Mouse (Mus musculus) hindbrain, embryonic 14.5 days (tissue): ENCODE data around the gene Hist1h2bg. TPM values are rescaled to one million over a fixed set of nuclear protein-coding genes. Genes with fewer than 3 reads are reported as not detected.
"Not testable (repeated sequence)": the region's sequence is repeated elsewhere in the genome, so short reads cannot be mapped to it uniquely, and the experiment has no call there.

Source experiments
- ATAC-seq: fragments of 200-750 bp; cut with Nextera tagmentation; 2 replicates; pipeline ENCODE4 v1.8.0; 2017; ENCODE audit warnings: moderate number of reproducible peaks, mild to moderate bottlenecking, moderate TSS enrichment, moderate library complexity; ENCODE audit not compliant: low FRiP score
- DNase-seq: peaks from one replicate; pipeline ENCODE4 v3.0.0-alpha.2; 2015; ENCODE audit warnings: low spot score
- H3K27ac ChIP-seq: fragments of 300-500 bp; sonication (generic); 2 replicates; pipeline ENCODE4 v1.5.1; 2014; ENCODE audit warnings: mild to moderate bottlenecking, moderate library complexity
- H3K27me3 ChIP-seq: fragments of 300-500 bp; sonication (generic); 2 replicates; pipeline ENCODE4 v1.6.1; 2014; ENCODE audit warnings: mild to moderate bottlenecking, low read length, mixed read lengths; ENCODE audit not compliant: control insufficient read depth, insufficient read depth
- H3K36me3 ChIP-seq: fragments of 300-500 bp; sonication (generic); replicated peaks from 2 replicates; pipeline ENCODE4 v1.6.1; 2014; ENCODE audit not compliant: control insufficient read depth, insufficient read depth
- H3K4me1 ChIP-seq: fragments of 300-500 bp; sonication (generic); replicated peaks from 2 replicates; pipeline ENCODE4 v1.6.1; 2014; ENCODE audit warnings: antibody characterized with exemption, low read length, mixed read lengths; ENCODE audit not compliant: control insufficient read depth, insufficient read depth
- H3K4me2 ChIP-seq: fragments of 300-500 bp; sonication (generic); replicated peaks from 2 replicates; pipeline ENCODE4 v1.6.1; 2014; ENCODE audit warnings: mild to moderate bottlenecking, moderate library complexity
- H3K4me3 ChIP-seq: fragments of 300-500 bp; sonication (generic); replicated peaks from 2 replicates; pipeline ENCODE4 v1.5.1; 2014; ENCODE audit warnings: mild to moderate bottlenecking, low read length
- H3K9ac ChIP-seq: fragments of 300-500 bp; sonication (generic); 2 replicates; pipeline ENCODE4 v1.6.1; 2014
- H3K9me3 ChIP-seq: fragments of 300-500 bp; sonication (generic); 2 replicates; pipeline ENCODE4 v1.6.1; 2016; ENCODE audit warnings: low read length; ENCODE audit not compliant: control insufficient read depth
- WGBS: fragments of 180-500 bp; shearing (Covaris S2); extraction: QIAGEN DNeasy Blood & Tissue Kit; methylation state at CpG from one replicate; pipeline ENCODE4 v1.1.7; 2014; 5-methylcytosine and 5-hydroxymethylcytosine counted together
- polyA plus RNA-seq: library from polyadenylated mRNA; unstranded; fragments of >200 nt; fragmentation: Nextera tagmentation; extraction: Ambion mirVana; gene quantifications from 2 replicates; pipeline ENCODE4 v1.2.1, GENCODE M21; 2014

The Hist1h2bg gene
- polyA plus RNA-seq, 1 experiment from 2014 or later = 2.3 TPM

DNA sequence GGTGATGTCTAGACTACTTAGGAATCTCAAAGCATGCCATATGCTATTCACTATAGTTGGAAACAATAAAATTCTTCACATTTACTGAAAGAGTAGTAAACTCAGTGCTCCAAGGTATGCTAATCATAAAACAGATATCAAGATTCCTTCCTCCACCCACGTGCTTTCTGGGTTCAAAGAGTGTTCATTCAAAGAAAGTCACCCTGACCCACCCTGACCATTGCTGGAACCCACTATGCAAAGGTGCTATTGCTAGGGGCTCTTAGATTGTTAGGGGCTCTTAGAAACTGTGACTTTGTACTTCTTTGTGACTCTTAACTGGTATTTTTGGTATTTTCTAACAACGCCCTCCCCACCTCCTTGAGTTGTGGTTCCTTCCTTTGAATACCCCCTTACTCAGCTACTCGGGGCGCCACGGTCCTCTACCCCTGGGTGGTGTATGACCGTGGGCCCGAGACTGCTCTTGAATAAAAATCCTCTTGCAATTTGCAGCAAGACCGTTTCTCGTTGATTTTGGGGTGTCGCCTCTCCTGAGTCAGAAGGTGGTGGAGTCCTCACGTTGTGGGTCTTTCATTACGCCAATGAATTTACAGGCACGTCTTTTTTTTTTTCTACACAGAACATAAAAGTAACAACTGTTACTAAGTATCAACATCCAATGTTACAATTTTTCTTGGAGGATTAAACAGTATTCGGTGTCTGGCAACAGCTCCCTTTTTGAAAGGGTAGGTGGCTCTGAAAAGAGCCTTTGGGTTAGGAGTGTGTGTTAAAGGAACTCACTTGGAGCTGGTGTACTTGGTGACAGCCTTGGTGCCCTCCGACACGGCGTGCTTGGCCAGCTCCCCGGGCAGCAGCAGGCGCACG, 2.1 kb downstream of the Hist1h2bg start:
- Histone ChIP-seq H3K9ac (peak overlapping the region; percentile 28), H3K4me1 (peaks cover 36% of the 10 kb centered on the region)

GRCm38 (mm10) chr13:23573898-23574524, 2.8 kb downstream of the Hist1h2bg start, which contains the start of the genes Hist1h2bf and Hist1h2ad:
Gene Hist1h2bf, minus strand, starts transcription at chr13:23574196.
Gene Hist1h2ad, plus strand, starts transcription at chr13:23574381.
- ATAC-seq = peak; percentile 93
- not testable (repeated sequence) for H3K27me3 ChIP-seq
- H3K27ac ChIP-seq = peak within 1 kb of the TSS; percentile 87

More for the DNA sequence above, 2.1 kb downstream of the Hist1h2bg start:
- WGBS = 8% methylated on average over 18 of the region's 20 CpGs
- not testable (repeated sequence) for H3K27me3 ChIP-seq, ATAC-seq, H3K9me3 ChIP-seq, H3K36me3 ChIP-seq, DNase-seq
- peak overlapping the region; percentile 85 for H3K27ac ChIP-seq
- peak overlapping the region; percentile 67 for H3K4me2 ChIP-seq
- peak overlapping the region; percentile 35 for H3K4me3 ChIP-seq

GRCm38 (mm10) chr13:23574546-23575170, 3.5 kb downstream of the Hist1h2bg start:
- DNase-seq = peak; percentile 37
- peaks cover 36% of the 10 kb centered on the region for H3K4me1 ChIP-seq
- peak overlapping the region; percentile 67 for H3K4me2 ChIP-seq
- peak overlapping the region; percentile 87 for H3K27ac ChIP-seq
- H3K36me3 ChIP-seq, H3K27me3 ChIP-seq, H3K9ac ChIP-seq, ATAC-seq, H3K9me3 ChIP-seq: not testable (repeated sequence)
- WGBS = under 1% methylated on average over 6 of the region's 39 CpGs
- H3K4me3 ChIP-seq = peak overlapping the region; percentile 35

More at GRCm38 (mm10) chr13:23573898-23574524, 2.8 kb downstream of the Hist1h2bg start, which contains the start of the genes Hist1h2bf and Hist1h2ad:
- peaks cover 36% of the 10 kb centered on the region for H3K4me1 ChIP-seq
- WGBS = under 1% methylated on average over 24 of the region's 42 CpGs
- peak within 1 kb of the TSS; percentile 67 for H3K4me2 ChIP-seq
- H3K36me3 ChIP-seq, H3K9me3 ChIP-seq: not testable (repeated sequence)
- H3K9ac ChIP-seq = peak within 1 kb of the TSS; percentile 28
- peak within 1 kb of the TSS; percentile 35 for H3K4me3 ChIP-seq
- peak; percentile 96 for DNase-seq

GRCm38 (mm10) chr13:23575271-23575851, 4.2 kb downstream of the Hist1h2bg start, which contains the start of gene Hist1h3d:
Gene Hist1h3d, plus strand, starts transcription at chr13:23575763.
- peak within 1 kb of the TSS; percentile 87 for H3K27ac ChIP-seq
- ATAC-seq (peak; percentile 62), DNase-seq (peak; percentile 87)
- H3K9me3 ChIP-seq = no peaks in the 10 kb centered on the region
- no peaks in the 10 kb centered on the region for H3K36me3 ChIP-seq
- peaks cover 31% of the 10 kb centered on the region for H3K4me1 ChIP-seq
- peak within 1 kb of the TSS; percentile 67 for H3K4me2 ChIP-seq
- peak within 1 kb of the TSS; percentile 35 for H3K4me3 ChIP-seq
- peak within 1 kb of the TSS; percentile 71 for H3K9ac ChIP-seq
- under 1% methylated on average over 18 of the region's 18 CpGs for WGBS
- no peaks in the 10 kb centered on the region for H3K27me3 ChIP-seq

- peak overlapping the region; percentile 67 for H3K4me2 ChIP-seq
- H3K9me3 ChIP-seq, ATAC-seq, H3K27me3 ChIP-seq, H3K36me3 ChIP-seq, DNase-seq: not testable (repeated sequence)
- H3K4me3 ChIP-seq = peak overlapping the region; percentile 35
- peaks cover 29% of the 10 kb centered on the region for H3K4me1 ChIP-seq
- H3K27ac ChIP-seq = peak overlapping the region; percentile 67
- peak overlapping the region; percentile 71 for H3K9ac ChIP-seq
- under 1% methylated on average over 8 of the region's 40 CpGs for WGBS
Measured at GRCm38 (mm10) chr13:23575864-23576313, 4.7 kb downstream of the Hist1h2bg start.

GRCm38 (mm10) chr13:23576351-23576881, 5.2 kb downstream of the Hist1h2bg start:
- Histone ChIP-seq H3K4me2 (peak overlapping the region; percentile 67), H3K27ac (peak overlapping the region; percentile 67), H3K27me3 (no peaks in the 10 kb centered on the region), H3K36me3 (no peaks in the 10 kb centered on the region), H3K4me3 (peak overlapping the region; percentile 35), H3K9ac (peak overlapping the region; percentile 71), H3K9me3 (no peaks in the 10 kb centered on the region), H3K4me1 (peaks cover 29% of the 10 kb centered on the region)
- DNase-seq (no peak), ATAC-seq (no peak)
- WGBS = 6% methylated on average over 7 of the region's 7 CpGs

GRCm38 (mm10) chr13:23576906-23577639, 5.9 kb downstream of the Hist1h2bg start:
- ATAC-seq (no peak), DNase-seq (no peak)
- H3K4me1 ChIP-seq = peaks cover 30% of the 10 kb centered on the region
- 0 out of 2 replicates have a peak overlapping the region, but pooled peaks have one; percentile 71 for H3K9ac ChIP-seq
- H3K27ac ChIP-seq = no peak overlapping the region
- no peaks in the 10 kb centered on the region for H3K36me3 ChIP-seq
- peak overlapping the region; percentile 35; the same call in 1 of the 2 replicates for H3K4me3 ChIP-seq
- H3K9me3 ChIP-seq = no peaks in the 10 kb centered on the region
- H3K27me3 ChIP-seq = no peaks in the 10 kb centered on the region
- H3K4me2 ChIP-seq = peak overlapping the region; percentile 67
- WGBS = 56% methylated on average over 6 of the region's 6 CpGs

GRCm38 (mm10) chr13:23577835-23578234, 6.6 kb downstream of the Hist1h2bg start:
- Histone ChIP-seq H3K4me2 (no peak overlapping the region), H3K27me3 (no peaks in the 10 kb centered on the region), H3K4me3 (no peak overlapping the region), H3K4me1 (peaks cover 30% of the 10 kb centered on the region), H3K36me3 (no peaks in the 10 kb centered on the region), H3K9ac (no peak overlapping the region), H3K9me3 (no peaks in the 10 kb centered on the region), H3K27ac (no peak overlapping the region)
- WGBS = 97% methylated on average over 1 of the region's 1 CpGs
- ATAC-seq = no peak
- no peak for DNase-seq
